Mouse (Mus musculus): ENCODE data around the gene Cc2d2a.

GRCm38 (mm10) chr5:43621575-43622299, 40.4 kb upstream of the Cc2d2a start:
- TF ChIP-seq TAL1 (IDR thresholded peaks at IDR 0.05; ENCODE audit: low read length), result no peak
- TF ChIP-seq GATA1 (IDR thresholded peaks at IDR 0.05; ENCODE audit: low read length), result no peak

Data from erythroblast, embryonic 14.5 days (primary cell).